Mouse (Mus musculus): ENCODE measurements around the gene Spata16. TPM values are rescaled to one million over a fixed set of nuclear protein-coding genes. Genes with fewer than 3 reads are reported as not detected.

The Spata16 gene
- polyA plus RNA-seq, 1 experiment from 2014 or later: not detected

- Histone ChIP-seq H3K36me3 (ENCODE audit: control insufficient read depth, insufficient read depth, low read length) (no peaks in the 10 kb centered on the region), H3K27me3 (replicated peaks; ENCODE audit: control insufficient read depth, insufficient read depth, low read length) (no peaks in the 10 kb centered on the region), H3K9me3 (ENCODE audit: control insufficient read depth, low read length) (no peaks in the 10 kb centered on the region), H3K27ac (ENCODE audit: low read length) (no peak overlapping the region), H3K9ac (ENCODE audit: low read depth, low read length) (no peak overlapping the region), H3K4me1 (ENCODE audit: control insufficient read depth, insufficient read depth, low read length) (no peaks in the 10 kb centered on the region), H3K4me3 (ENCODE audit: low read length) (no peak overlapping the region), H3K4me2 (ENCODE audit: low read depth, low read length) (no peak overlapping the region)
- WGBS: 94% methylated on average over 5 of the region's 5 CpGs
- ATAC-seq: no peak
These were observed 178.3 kb downstream of the Spata16 start for GRCm38 (mm10) chr3:26815764-26816163.

GRCm38 (mm10) chr3:26819398-26819797, 182.0 kb downstream of the Spata16 start:
- H3K27me3 ChIP-seq (replicated peaks; ENCODE audit: control insufficient read depth, insufficient read depth, low read length): no peaks in the 10 kb centered on the region
- no peaks in the 10 kb centered on the region for H3K9me3 ChIP-seq (ENCODE audit: control insufficient read depth, low read length)
- no peak overlapping the region for H3K4me2 ChIP-seq (ENCODE audit: low read depth, low read length)
- no peaks in the 10 kb centered on the region for H3K4me1 ChIP-seq (ENCODE audit: control insufficient read depth, insufficient read depth, low read length)
- no peak overlapping the region for H3K4me3 ChIP-seq (ENCODE audit: low read length)
- WGBS: 57% methylated on average over 5 of the region's 5 CpGs
- no peak for ATAC-seq
- H3K9ac ChIP-seq (ENCODE audit: low read depth, low read length): no peak overlapping the region
- no peak overlapping the region for H3K27ac ChIP-seq (ENCODE audit: low read length)
- no peaks in the 10 kb centered on the region for H3K36me3 ChIP-seq (ENCODE audit: control insufficient read depth, insufficient read depth, low read length)

GRCm38 (mm10) chr3:26826958-26827839, 189.8 kb downstream of the Spata16 start:
- no peak overlapping the region for H3K27ac ChIP-seq (ENCODE audit: low read length)
- no peak overlapping the region for H3K4me2 ChIP-seq (ENCODE audit: low read depth, low read length)
- no peaks in the 10 kb centered on the region for H3K4me1 ChIP-seq (ENCODE audit: control insufficient read depth, insufficient read depth, low read length)
- no peak overlapping the region for H3K9ac ChIP-seq (ENCODE audit: low read depth, low read length)
- 65% methylated on average over 7 of the region's 7 CpGs for WGBS
- H3K9me3 ChIP-seq (ENCODE audit: control insufficient read depth, low read length): no peaks in the 10 kb centered on the region
- no peaks in the 10 kb centered on the region for H3K27me3 ChIP-seq (replicated peaks; ENCODE audit: control insufficient read depth, insufficient read depth, low read length)
- no peak overlapping the region for H3K4me3 ChIP-seq (ENCODE audit: low read length)
- ATAC-seq: no peak
- no peaks in the 10 kb centered on the region for H3K36me3 ChIP-seq (ENCODE audit: control insufficient read depth, insufficient read depth, low read length)

- Histone ChIP-seq H3K4me3 (ENCODE audit: low read length) (no peak overlapping the region), H3K4me1 (ENCODE audit: control insufficient read depth, insufficient read depth, low read length) (no peaks in the 10 kb centered on the region), H3K4me2 (ENCODE audit: low read depth, low read length) (no peak overlapping the region), H3K27me3 (replicated peaks; ENCODE audit: control insufficient read depth, insufficient read depth, low read length) (no peaks in the 10 kb centered on the region), H3K36me3 (ENCODE audit: control insufficient read depth, insufficient read depth, low read length) (no peaks in the 10 kb centered on the region), H3K9ac (ENCODE audit: low read depth, low read length) (no peak overlapping the region), H3K27ac (ENCODE audit: low read length) (no peak overlapping the region), H3K9me3 (ENCODE audit: control insufficient read depth, low read length) (no peaks in the 10 kb centered on the region)
- 83% methylated on average over 5 of the region's 5 CpGs for WGBS
- no peak for ATAC-seq
These were observed 195.5 kb downstream of the Spata16 start for GRCm38 (mm10) chr3:26832954-26833353.

GRCm38 (mm10) chr3:26834178-26835050, 197.0 kb downstream of the Spata16 start:
- Histone ChIP-seq H3K4me3 (ENCODE audit: low read length) (no peak overlapping the region), H3K27ac (ENCODE audit: low read length) (no peak overlapping the region), H3K4me1 (ENCODE audit: control insufficient read depth, insufficient read depth, low read length) (no peaks in the 10 kb centered on the region), H3K9me3 (ENCODE audit: control insufficient read depth, low read length) (no peaks in the 10 kb centered on the region), H3K9ac (ENCODE audit: low read depth, low read length) (no peak overlapping the region), H3K4me2 (ENCODE audit: low read depth, low read length) (no peak overlapping the region), H3K36me3 (ENCODE audit: control insufficient read depth, insufficient read depth, low read length) (no peaks in the 10 kb centered on the region), H3K27me3 (replicated peaks; ENCODE audit: control insufficient read depth, insufficient read depth, low read length) (no peaks in the 10 kb centered on the region)
- ATAC-seq: no peak
- 68% methylated on average over 21 of the region's 21 CpGs for WGBS

- WGBS: 81% methylated on average over 17 of the region's 17 CpGs
- Histone ChIP-seq H3K4me3 (ENCODE audit: low read length) (no peak overlapping the region), H3K4me1 (ENCODE audit: control insufficient read depth, insufficient read depth, low read length) (no peaks in the 10 kb centered on the region), H3K36me3 (ENCODE audit: control insufficient read depth, insufficient read depth, low read length) (no peaks in the 10 kb centered on the region), H3K4me2 (ENCODE audit: low read depth, low read length) (no peak overlapping the region), H3K9me3 (ENCODE audit: control insufficient read depth, low read length) (no peaks in the 10 kb centered on the region), H3K27me3 (replicated peaks; ENCODE audit: control insufficient read depth, insufficient read depth, low read length) (no peaks in the 10 kb centered on the region), H3K27ac (ENCODE audit: low read length) (no peak overlapping the region), H3K9ac (ENCODE audit: low read depth, low read length) (no peak overlapping the region)
- ATAC-seq: no peak
These were observed 197.8 kb downstream of the Spata16 start for GRCm38 (mm10) chr3:26835051-26835755.

- ATAC-seq: no peak
- Histone ChIP-seq H3K9ac (ENCODE audit: low read depth, low read length) (no peak overlapping the region), H3K27ac (ENCODE audit: low read length) (no peak overlapping the region), H3K4me1 (ENCODE audit: control insufficient read depth, insufficient read depth, low read length) (no peaks in the 10 kb centered on the region), H3K9me3 (ENCODE audit: control insufficient read depth, low read length) (no peaks in the 10 kb centered on the region), H3K4me3 (ENCODE audit: low read length) (no peak overlapping the region), H3K4me2 (ENCODE audit: low read depth, low read length) (no peak overlapping the region), H3K27me3 (replicated peaks; ENCODE audit: control insufficient read depth, insufficient read depth, low read length) (no peaks in the 10 kb centered on the region), H3K36me3 (ENCODE audit: control insufficient read depth, insufficient read depth, low read length) (no peaks in the 10 kb centered on the region)
- 81% methylated on average over 3 of the region's 3 CpGs for WGBS
These were observed 207.6 kb downstream of the Spata16 start for GRCm38 (mm10) chr3:26845041-26845440.

GRCm38 (mm10) chr3:26847935-26848334, 210.5 kb downstream of the Spata16 start:
- Histone ChIP-seq H3K4me2 (ENCODE audit: low read depth, low read length) (no peak overlapping the region), H3K27ac (ENCODE audit: low read length) (no peak overlapping the region), H3K9ac (ENCODE audit: low read depth, low read length) (no peak overlapping the region), H3K36me3 (ENCODE audit: control insufficient read depth, insufficient read depth, low read length) (no peaks in the 10 kb centered on the region), H3K4me3 (ENCODE audit: low read length) (no peak overlapping the region), H3K27me3 (replicated peaks; ENCODE audit: control insufficient read depth, insufficient read depth, low read length) (no peaks in the 10 kb centered on the region), H3K4me1 (ENCODE audit: control insufficient read depth, insufficient read depth, low read length) (no peaks in the 10 kb centered on the region), H3K9me3 (ENCODE audit: control insufficient read depth, low read length) (no peaks in the 10 kb centered on the region)
- no peak for ATAC-seq
- 60% methylated on average over 5 of the region's 5 CpGs for WGBS

- Histone ChIP-seq H3K4me2 (ENCODE audit: low read depth, low read length) (no peak overlapping the region), H3K4me3 (ENCODE audit: low read length) (no peak overlapping the region), H3K9ac (ENCODE audit: low read depth, low read length) (no peak overlapping the region), H3K27me3 (replicated peaks; ENCODE audit: control insufficient read depth, insufficient read depth, low read length) (no peaks in the 10 kb centered on the region), H3K4me1 (ENCODE audit: control insufficient read depth, insufficient read depth, low read length) (no peaks in the 10 kb centered on the region), H3K36me3 (ENCODE audit: control insufficient read depth, insufficient read depth, low read length) (no peaks in the 10 kb centered on the region), H3K9me3 (ENCODE audit: control insufficient read depth, low read length) (no peaks in the 10 kb centered on the region), H3K27ac (ENCODE audit: low read length) (no peak overlapping the region)
- ATAC-seq: no peak
These were observed 212.8 kb downstream of the Spata16 start for GRCm38 (mm10) chr3:26850207-26850606.
